Mouse (Mus musculus) adrenal gland, postnatal 14 days (tissue): Measurements from ENCODE around the gene Ppib. TPM values are rescaled to one million over a fixed set of nuclear protein-coding genes. Genes with fewer than 3 reads are reported as not detected.

Experiments used
- total RNA-seq: library from RNA; stranded (reverse); gene quantifications from 2 replicates; pipeline ENCODE4 v1.2.3, GENCODE M21; 2021

Ppib gene
- total RNA-seq, 1 experiment from 2014 or later = 341 TPM

Other genes starting within 250 kb of the Ppib start
- 35.8 and 36.4 TPM in 2 replicates for gene Zfp609, start 232.7 kb upstream of the Ppib start, total RNA-seq
- 16.7 and 19.6 TPM in 2 replicates for gene Pclaf, start 170.0 kb upstream of the Ppib start, total RNA-seq
- 28.1 and 32.7 TPM in 2 replicates for gene Trip4, start 151.4 kb upstream of the Ppib start, total RNA-seq
- 18.8 and 24.2 TPM in 2 replicates for gene Csnk1g1, start 151.3 kb upstream of the Ppib start, total RNA-seq
- gene Snx22, start 9.5 kb downstream of the Ppib start, total RNA-seq = 1.2 and 2.3 TPM in 2 replicates
- gene Snx1, start 66.4 kb downstream of the Ppib start, total RNA-seq = 85.3 and 88.2 TPM in 2 replicates
- gene Ciao2a, start 66.4 kb downstream of the Ppib start, total RNA-seq = 80.7 and 86.2 TPM in 2 replicates
- gene Dapk2, start 98.0 kb downstream of the Ppib start, total RNA-seq = 9.2 and 9.6 TPM in 2 replicates